9 mouse cellular contexts compared by ENCODE assay signal in the genomic region with DNA sequence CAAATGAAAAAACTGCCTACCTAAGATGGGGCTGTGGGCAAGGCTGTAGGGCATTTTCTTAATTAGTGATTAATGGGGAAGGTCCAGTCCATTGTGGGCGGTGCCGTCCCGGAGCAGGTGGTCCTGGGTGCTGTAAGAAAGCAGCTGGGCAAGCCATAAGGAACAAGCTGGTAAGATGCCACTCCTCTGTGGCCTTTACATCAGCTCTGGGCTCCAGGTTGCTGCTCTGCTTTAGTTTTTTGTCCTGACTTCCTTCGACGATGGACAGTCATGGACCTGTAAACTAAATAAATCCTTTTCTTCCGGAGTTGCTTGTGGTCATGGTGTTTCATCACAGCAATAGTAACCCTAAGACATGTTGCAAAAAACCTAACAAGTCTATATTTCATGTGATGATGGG. TPM values are rescaled to one million over a fixed set of nuclear protein-coding genes. Genes with fewer than 3 reads are reported as not detected.
DNase-seq lines count a peak whose midpoint lies in the region; ATAC-seq and TF ChIP-seq lines count a peak whose summit lies in the region.
"Had no signal": no experiment of that assay in that cellular context is flagged by ENCODE, and none has a peak within 500 bp of the region (broad histone marks: within the 10 kb centered on the region; RNA-seq: fewer than 3 reads in every experiment).

No protein-coding gene starts in this region.

- H3K9me3 ChIP-seq in hindbrain, embryonic 12.5 days (replicated peaks): no peaks in the 10 kb centered on the region

- no peaks in the 10 kb centered on the region for H3K79me2 ChIP-seq in heart, adult 2 months (replicated peaks; ENCODE audit: control insufficient read depth, insufficient read depth, low read length)

- ATAC-seq in hindbrain, embryonic 12.5 days (ENCODE audit: low FRiP score): peak; percentile 6; the same call in 1 of the 2 replicates
- peak; percentile 8; the same call in 1 of the 2 replicates for ATAC-seq in megakaryocyte progenitor cell, adult 5-6 weeks (replicated peaks; ENCODE audit: poor library complexity)

- H3K36me3 ChIP-seq in heart, adult 2 months (ENCODE audit: control insufficient read depth, insufficient read depth, low read length): no peaks in the 10 kb centered on the region
- no peaks in the 10 kb centered on the region for H3K36me3 ChIP-seq in hindbrain, embryonic 12.5 days

- no peak for TF ChIP-seq CTCF in heart, adult 2 months (IDR thresholded peaks at IDR 0.05)
- TF ChIP-seq CTCF in brain, embryonic 14.5 days (IDR thresholded peaks at IDR 0.05; ENCODE audit: borderline replicate concordance, extremely low read depth, insufficient read depth, insufficient read length): no peak

- no peak for TF ChIP-seq EP300 in heart, adult 2 months (IDR thresholded peaks at IDR 0.05; ENCODE audit: insufficient read depth, low read depth, low read length)

- 15% methylated on average over 6 of the region's 6 CpGs for WGBS in heart, adult 2 months
- WGBS in hindbrain, embryonic 12.5 days: 11% methylated on average over 6 of the region's 6 CpGs

- peak overlapping the region; percentile 58; the same call in 1 of the 2 replicates for H3K4me3 ChIP-seq in heart, adult 2 months
- H3K4me3 ChIP-seq in hindbrain, embryonic 12.5 days: no peak overlapping the region

- H3K4me1 ChIP-seq in heart, adult 2 months (ENCODE audit: control insufficient read depth, insufficient read depth, low read length): peaks cover 3% of the 10 kb centered on the region
- H3K4me1 ChIP-seq in hindbrain, embryonic 12.5 days: peaks cover 25% of the 10 kb centered on the region

- H3K9ac ChIP-seq in heart, adult 2 months (ENCODE audit: low read depth, low read length): no peak overlapping the region
- no peak overlapping the region for H3K9ac ChIP-seq in hindbrain, embryonic 12.5 days

- no peak overlapping the region for H3K27ac ChIP-seq in heart, adult 2 months
- no peak overlapping the region for H3K27ac ChIP-seq in hindbrain, embryonic 12.5 days

- peak in 1 of 2 experiments; percentile 25 for DNase-seq in heart, adult 2 months
- no peak for DNase-seq in heart, postnatal 14 days
- peak; percentile 41 for DNase-seq in brain, embryonic 14.5 days (ENCODE audit: low read depth)
- DNase-seq in spleen, postnatal 14 days (ENCODE audit: low spot score in 2 of 2): no peak
- DNase-seq in ovary, postnatal 10 days (ENCODE audit: low spot score): no peak
- DNase-seq in left cerebral cortex, postnatal 25 days (ENCODE audit: low spot score in 2 of 2): no peak

- H3K4me2 ChIP-seq in hindbrain, embryonic 12.5 days (replicated peaks): peak overlapping the region; percentile 59

- intact Hi-C loops in heart, adult 2 months (cut with DNase I): loop anchor here (1.0 to 5.0 kb wide), 6 partner anchors 68 to 562 kb away; a partner anchor contains a TSS
- intact Hi-C loops in heart, postnatal 14 days (cut with DNase I): loop anchor here (1.0 to 10.0 kb wide), 7 partner anchors 68 to 792 kb away; a partner anchor contains a TSS
- intact Hi-C loops in left cerebral cortex, postnatal 25 days (cut with DNase I): loop anchor here (1.0 to 5.0 kb wide), 5 partner anchors 57 to 562 kb away; a partner anchor contains a TSS

- no peaks in the 10 kb centered on the region for H3K27me3 ChIP-seq in heart, adult 2 months (ENCODE audit: control insufficient read depth, insufficient read depth, low read length)
- H3K27me3 ChIP-seq in hindbrain, embryonic 12.5 days: 0 out of 2 replicates have a peak, but pooled peaks cover 2% of the 10 kb centered on the region

- TF ChIP-seq POLR2A in heart, adult 2 months (IDR thresholded peaks at IDR 0.05; ENCODE audit: insufficient read depth, low read depth, low read length): no peak
- TF ChIP-seq POLR2A in brain, embryonic 14.5 days (IDR thresholded peaks at IDR 0.05; ENCODE audit: borderline replicate concordance, extremely low read depth, insufficient read depth, insufficient read length, poor library complexity, severe bottlenecking): no peak

RNA-seq across cellular contexts. Expression of a gene that starts 7.1 kb away (rescaled TPM):
- under 1 TPM in 1 of 2 experiments, not detected in 1; 0.32 TPM for total RNA-seq in heart, adult 2 months (2021)
- polyA plus RNA-seq in heart, adult 2 months (2012; rRNA removed): 0.23 TPM in 1 of 2 replicates, not detected in the other
- under 1 TPM in 1 of 2 experiments, not detected in 1; 0.19 TPM for total RNA-seq in heart, postnatal 14 days (2021)
- polyA plus RNA-seq in brain, embryonic 14.5 days (2012; rRNA removed): 0.25 and 0.36 TPM in 2 replicates
- polyA plus RNA-seq in hindbrain, embryonic 12.5 days (2016; fragmentation: Nextera tagmentation; extraction: Ambion mirVana): 0.31 and 1.3 TPM in 2 replicates
- not detected in 2 replicates for total RNA-seq in megakaryocyte progenitor cell, adult 5-6 weeks (2015)
- not detected in 2 replicates for total RNA-seq in megakaryocyte progenitor cell, adult 5-6 weeks (2017)
- under 1 TPM; 0.25 to 0.39 TPM for total RNA-seq in left cerebral cortex, postnatal 25 days (2021)
- polyA plus RNA-seq: C2C12 had no signal

RNA-seq across cellular contexts. Expression of a gene that starts 36.9 kb away (rescaled TPM):
- 1 to 10 TPM in 1 of 2 experiments, under 1 TPM in 1; 0.60 to 1.3 TPM for total RNA-seq in heart, adult 2 months (2021)
- polyA plus RNA-seq in heart, adult 2 months (2012; rRNA removed): 0.79 and 0.80 TPM in 2 replicates
- 1 to 10 TPM; 1.6 to 3.4 TPM for total RNA-seq in heart, postnatal 14 days (2021)
- polyA plus RNA-seq in brain, embryonic 14.5 days (2012; rRNA removed): 12.1 and 17.7 TPM in 2 replicates
- 14.4 and 18.5 TPM in 2 replicates for polyA plus RNA-seq in hindbrain, embryonic 12.5 days (2016; fragmentation: Nextera tagmentation; extraction: Ambion mirVana)
- 10.8 and 15.2 TPM in 2 replicates for total RNA-seq in megakaryocyte progenitor cell, adult 5-6 weeks (2015)
- total RNA-seq in megakaryocyte progenitor cell, adult 5-6 weeks (2017): 14.1 and 19.2 TPM in 2 replicates
- total RNA-seq in left cerebral cortex, postnatal 25 days (2021): 1 to 10 TPM; 1.3 to 1.9 TPM

RNA-seq across cellular contexts. Expression of a gene that starts 37.0 kb away (rescaled TPM):
- total RNA-seq in heart, adult 2 months (2021): 1 to 10 TPM; 4.6 to 6.5 TPM
- polyA plus RNA-seq in heart, adult 2 months (2012; rRNA removed): 3.3 and 5.8 TPM in 2 replicates
- total RNA-seq in heart, postnatal 14 days (2021): 1 to 10 TPM; 3.5 to 5.9 TPM
- 17.0 and 17.6 TPM in 2 replicates for polyA plus RNA-seq in brain, embryonic 14.5 days (2012; rRNA removed)
- polyA plus RNA-seq in hindbrain, embryonic 12.5 days (2016; fragmentation: Nextera tagmentation; extraction: Ambion mirVana): 18.4 and 20.8 TPM in 2 replicates
- total RNA-seq in megakaryocyte progenitor cell, adult 5-6 weeks (2015): 0.83 and 3.3 TPM in 2 replicates
- total RNA-seq in megakaryocyte progenitor cell, adult 5-6 weeks (2017): 1.8 TPM in 1 of 2 replicates, not detected in the other
- 10 to 100 TPM; 15.0 to 16.0 TPM for total RNA-seq in left cerebral cortex, postnatal 25 days (2021)
